Mouse (Mus musculus): ENCODE results near the gene Cenpm.
"Not testable (repeated sequence)": the region's sequence is repeated elsewhere in the genome, so short reads cannot be mapped to it uniquely, and the experiment has no call there.

Gene Cenpm

GRCm38 (mm10) chr15:82244115-82244804, at the start of gene Cenpm:
Gene Cenpm, minus strand, starts transcription at chr15:82244748.
- DNase-seq (ENCODE audit: extremely low spot score, low spot score): peak; percentile 94

GRCm38 (mm10) chr15:82294059-82294458, 49.5 kb upstream of the Cenpm start:
- DNase-seq (ENCODE audit: extremely low spot score, low spot score): no peak

GRCm38 (mm10) chr15:82293271-82293711, 48.7 kb upstream of the Cenpm start:
- DNase-seq (ENCODE audit: extremely low spot score, low spot score): peak; percentile 57

- DNase-seq (ENCODE audit: extremely low spot score, low spot score): no peak
Measured at GRCm38 (mm10) chr15:82292851-82293250, 48.3 kb upstream of the Cenpm start.

- DNase-seq (ENCODE audit: extremely low spot score, low spot score): no peak
Measured at GRCm38 (mm10) chr15:82290252-82290651, 45.7 kb upstream of the Cenpm start.

- no peak for DNase-seq (ENCODE audit: extremely low spot score, low spot score)
Measured at GRCm38 (mm10) chr15:82286157-82286556, 41.6 kb upstream of the Cenpm start.

- no peak for DNase-seq (ENCODE audit: extremely low spot score, low spot score)
Measured at GRCm38 (mm10) chr15:82280638-82281037, 36.1 kb upstream of the Cenpm start.

- DNase-seq (ENCODE audit: extremely low spot score, low spot score): no peak
Measured at GRCm38 (mm10) chr15:82277591-82277990, 33.0 kb upstream of the Cenpm start.

GRCm38 (mm10) chr15:82274927-82275901, 30.7 kb upstream of the Cenpm start:
- peak; percentile 77 for DNase-seq (ENCODE audit: extremely low spot score, low spot score)

- no peak for DNase-seq (ENCODE audit: extremely low spot score, low spot score)
Measured at GRCm38 (mm10) chr15:82274593-82274926, 30.0 kb upstream of the Cenpm start, which contains the start of gene Sept3. Gene Sept3, plus strand, starts transcription at chr15:82274893.

GRCm38 (mm10) chr15:82272295-82272694, 27.7 kb upstream of the Cenpm start:
- DNase-seq (ENCODE audit: extremely low spot score, low spot score): no peak

- DNase-seq (ENCODE audit: extremely low spot score, low spot score): peak; percentile 84
Measured at GRCm38 (mm10) chr15:82271201-82271600, 26.7 kb upstream of the Cenpm start.

GRCm38 (mm10) chr15:82268783-82269182, 24.2 kb upstream of the Cenpm start:
- DNase-seq (ENCODE audit: extremely low spot score, low spot score): no peak

- DNase-seq (ENCODE audit: extremely low spot score, low spot score): peak; percentile 51
Measured at GRCm38 (mm10) chr15:82268185-82268584, 23.6 kb upstream of the Cenpm start.

GRCm38 (mm10) chr15:82266356-82266755, 21.8 kb upstream of the Cenpm start:
- DNase-seq (ENCODE audit: extremely low spot score, low spot score): peak; percentile 77

- peak; percentile 74 for DNase-seq (ENCODE audit: extremely low spot score, low spot score)
Measured at GRCm38 (mm10) chr15:82259510-82259909, 15.0 kb upstream of the Cenpm start.

- peak; percentile 42 for DNase-seq (ENCODE audit: extremely low spot score, low spot score)
Measured at GRCm38 (mm10) chr15:82255944-82256383, 11.4 kb upstream of the Cenpm start.

GRCm38 (mm10) chr15:82255248-82255647, 10.7 kb upstream of the Cenpm start:
- DNase-seq (ENCODE audit: extremely low spot score, low spot score): no peak

- DNase-seq (ENCODE audit: extremely low spot score, low spot score): no peak
Measured at GRCm38 (mm10) chr15:82252097-82252496, 7.5 kb upstream of the Cenpm start, which contains the start of gene 1500009C09Rik. Gene 1500009C09Rik, plus strand, starts transcription at chr15:82252397.

- no peak for DNase-seq (ENCODE audit: extremely low spot score, low spot score)
Measured at GRCm38 (mm10) chr15:82251579-82251978, 7.0 kb upstream of the Cenpm start.

GRCm38 (mm10) chr15:82247131-82247776, 2.7 kb upstream of the Cenpm start:
- DNase-seq (ENCODE audit: extremely low spot score, low spot score): no peak

GRCm38 (mm10) chr15:82244805-82245161, 235 bp upstream of the Cenpm start:
- DNase-seq (ENCODE audit: extremely low spot score, low spot score): not testable (repeated sequence)
